Mouse (Mus musculus): ENCODE results near the gene Sec16b. TPM values are rescaled to one million over a fixed set of nuclear protein-coding genes. Genes with fewer than 3 reads are reported as not detected.

The Sec16b gene
- total and polyA plus RNA-seq, 3 experiments = 13.9 to 19.6 (median 14.6) TPM

GRCm38 (mm10) chr1:157506995-157507595 is 567 bp downstream of the Sec16b start:
- in situ Hi-C loops (cut with MboI; ENCODE audit: low pct_ligation_motif_present, low pct_unique_long_range_greater_than_20kb, low sequenced_read_pairs) (no loop called here), dilution Hi-C loops (cut with MboI; ENCODE audit: extremely low pct_ligation_motif_present, extremely low pct_unique_long_range_greater_than_20kb, low sequenced_read_pairs) (no loop called here)
- Histone ChIP-seq H3K4me2 (ENCODE audit: insufficient read depth, low read depth, poor library complexity, severe bottlenecking) (peak overlapping the region; percentile 77), H3K9me3 (replicated peaks; ENCODE audit: low read length) (no peaks in the 10 kb centered on the region), H3K36me3 (replicated peaks in 1 of 2; ENCODE audit: control insufficient read depth in 1 of 2, insufficient read depth in 1 of 2, low read length in 1 of 2) (peaks cover 0 to 30% of the 10 kb centered on the region in 2 experiments), H3K79me2 (replicated peaks; ENCODE audit: control insufficient read depth, extremely low read depth, insufficient read depth, poor library complexity, severe bottlenecking) (no peaks in the 10 kb centered on the region), H3K9ac (ENCODE audit: insufficient read depth, low read depth) (peak overlapping the region; percentile 70), H3K4me1 (ENCODE audit: control insufficient read depth in 1 of 2, insufficient read depth in 2 of 2) (peaks cover 2 to 12% of the 10 kb centered on the region in 2 experiments; a peak in 3 of 4 replicates), H3K27me3 (replicated peaks) (no peaks in the 10 kb centered on the region), H3K27ac (ENCODE audit: insufficient read depth, low read depth) (no peak overlapping the region), H3K4me3 (replicated peaks in 1 of 3; ENCODE audit: low read depth in 2 of 3, low read length in 2 of 3, poor library complexity in 1 of 3) (peak overlapping the region; percentile 53 to 62 (median 60))
- DNase-seq (ENCODE audit: extremely low read depth) = no peak
- TF ChIP-seq ZKSCAN1 (IDR thresholded peaks at IDR 0.05; ENCODE audit: borderline replicate concordance, low read depth, low read length) = no peak
- no peak for TF ChIP-seq BHLHE40 (IDR thresholded peaks at IDR 0.05; ENCODE audit: low read depth, low read length)
- no peak for TF ChIP-seq KAT2A (IDR thresholded peaks at IDR 0.05; ENCODE audit: insufficient replicate concordance, low read length)
- no peak for TF ChIP-seq ELF1 (IDR thresholded peaks at IDR 0.05; ENCODE audit: low read depth, low read length)
- no peak for TF ChIP-seq UBTF (IDR thresholded peaks at IDR 0.05; ENCODE audit: low read depth, low read length)
- no peak for TF ChIP-seq MAFK (IDR thresholded peaks at IDR 0.05; ENCODE audit: insufficient replicate concordance, low read length)
- TF ChIP-seq TCF12 (IDR thresholded peaks at IDR 0.05; ENCODE audit: low read depth, low read length) = no peak
- no peak for TF ChIP-seq ZMIZ1 (IDR thresholded peaks at IDR 0.05; ENCODE audit: low read depth, low read length)
- TF ChIP-seq TBP (conservative IDR thresholded peaks at IDR 0.05; ENCODE audit: low read depth, low read length) = no peak
- TF ChIP-seq MYC (IDR thresholded peaks at IDR 0.05; ENCODE audit: low read depth, low read length) = no peak
- no peak for TF ChIP-seq USF2 (conservative IDR thresholded peaks at IDR 0.05; ENCODE audit: low read depth, low read length)
- TF ChIP-seq ZNF384 (IDR thresholded peaks at IDR 0.05; ENCODE audit: low read depth, low read length) = no peak
- TF ChIP-seq CHD2 (IDR thresholded peaks at IDR 0.05; ENCODE audit: low read length) = no peak
- TF ChIP-seq CHD1 (IDR thresholded peaks at IDR 0.05; ENCODE audit: low read depth, low read length) = no peak
- TF ChIP-seq POLR2AphosphoS2 (IDR thresholded peaks at IDR 0.05; ENCODE audit: low read depth, low read length) = no peak
- no peak for TF ChIP-seq E2F4 (IDR thresholded peaks at IDR 0.05; ENCODE audit: insufficient replicate concordance, low read depth, low read length)
- no peak for TF ChIP-seq GABPA (IDR thresholded peaks at IDR 0.05; ENCODE audit: insufficient replicate concordance, low read depth, low read length)

GRCm38 (mm10) chr1:157507814-157508213 is 1.3 kb downstream of the Sec16b start:
- Histone ChIP-seq H3K27me3 (replicated peaks) (no peaks in the 10 kb centered on the region), H3K27ac (ENCODE audit: insufficient read depth, low read depth) (no peak overlapping the region), H3K9ac (ENCODE audit: insufficient read depth, low read depth) (peak overlapping the region; percentile 42; the same call in 1 of the 2 replicates), H3K4me1 (ENCODE audit: control insufficient read depth in 1 of 2, insufficient read depth in 2 of 2) (peaks cover 2 to 12% of the 10 kb centered on the region in 2 experiments; a peak in 3 of 4 replicates), H3K79me2 (replicated peaks; ENCODE audit: control insufficient read depth, extremely low read depth, insufficient read depth, poor library complexity, severe bottlenecking) (no peaks in the 10 kb centered on the region), H3K9me3 (replicated peaks; ENCODE audit: low read length) (no peaks in the 10 kb centered on the region), H3K36me3 (replicated peaks in 1 of 2; ENCODE audit: control insufficient read depth in 1 of 2, insufficient read depth in 1 of 2, low read length in 1 of 2) (peaks cover 0 to 35% of the 10 kb centered on the region in 2 experiments), H3K4me3 (replicated peaks in 1 of 3; ENCODE audit: low read depth in 2 of 3, low read length in 2 of 3, poor library complexity in 1 of 3) (peak overlapping the region in 2 of 3 experiments; percentile 18 to 43), H3K4me2 (ENCODE audit: insufficient read depth, low read depth, poor library complexity, severe bottlenecking) (peak overlapping the region; percentile 55)
- dilution Hi-C loops (cut with MboI; ENCODE audit: extremely low pct_ligation_motif_present, extremely low pct_unique_long_range_greater_than_20kb, low sequenced_read_pairs) = no loop called here
- DNase-seq (ENCODE audit: extremely low read depth) = no peak
- 0 out of 2 replicates have a peak, but pooled peaks have one; percentile 24 for TF ChIP-seq MXI1 (IDR thresholded peaks at IDR 0.05; ENCODE audit: low read depth, low read length)
- TF ChIP-seq ZMIZ1 (IDR thresholded peaks at IDR 0.05; ENCODE audit: low read depth, low read length) = no peak
- TF ChIP-seq MYC (IDR thresholded peaks at IDR 0.05; ENCODE audit: low read depth, low read length) = 0 out of 2 replicates have a peak, but pooled peaks have one; percentile 36
- in situ Hi-C loops (cut with MboI; ENCODE audit: low pct_ligation_motif_present, low pct_unique_long_range_greater_than_20kb, low sequenced_read_pairs) = no loop called here
